In genomic region chr17:15409261-15409660, GRCm38 (mm10) we compare ENCODE assay signal across 27 mouse cellular contexts. TPM values are rescaled to one million over a fixed set of nuclear protein-coding genes. Genes with fewer than 3 reads are reported as not detected.
DNase-seq lines count a peak whose midpoint lies in the region; TF ChIP-seq lines count a peak whose summit lies in the region.
"Had no signal": no experiment of that assay in that cellular context is flagged by ENCODE, and none has a peak within 500 bp of the region (broad histone marks: within the 10 kb centered on the region; RNA-seq: fewer than 3 reads in every experiment).

No protein-coding gene starts in this region.

- TF ChIP-seq CTCF in thymus, adult 2 months (IDR thresholded peaks at IDR 0.05; ENCODE audit: borderline replicate concordance, control insufficient read depth, extremely low read depth, insufficient read depth, low read length, poor library complexity): no peak

- WGBS in thymus, adult 2 months: 94% methylated on average over 10 of the region's 10 CpGs

- H3K4me3 ChIP-seq in thymus, adult 2 months (ENCODE audit: control insufficient read depth, insufficient read depth, low read length): no peak overlapping the region
- H3K4me3 ChIP-seq: erythroblast, embryonic 14.5 days; forebrain, embryonic 12.5 days; gastrocnemius, adult 2 months; heart, adult 2 months; heart, embryonic 13.5 days; limb, embryonic 13.5 days; megakaryocyte, embryonic 14.5 days; midbrain, embryonic 15.5 days had no signal

- intact Hi-C loops in heart, postnatal 36 days (cut with DNase I): loop anchor here (10.0 kb wide), 1 partner anchor 296 kb away; the partner anchor contains the start of gene Chd1
- intact Hi-C loops in left cerebral cortex, postnatal 10 days (cut with DNase I): no loop called here
- intact Hi-C loops in left cerebral cortex, postnatal 25 days (cut with DNase I): no loop called here

- peak; percentile 88 for DNase-seq in heart, adult 11 months
- DNase-seq in heart, postnatal 36 days: no peak
- DNase-seq in left cerebral cortex, adult 18-20 months (ENCODE audit: low spot score in 2 of 2): peak; percentile 31 to 55
- DNase-seq in left cerebral cortex, postnatal 10 days (ENCODE audit: extremely low spot score in 1 of 2, low spot score in 2 of 2): no peak
- DNase-seq in right cerebral cortex, postnatal 25 days: peak; percentile 40
- no peak for DNase-seq in right cerebral cortex, postnatal 4 days
- peak; percentile 39 to 73 for DNase-seq in left cerebral cortex, postnatal 25 days (ENCODE audit: low spot score in 2 of 2)
- DNase-seq in thymus, adult 2 months: no peak
- DNase-seq: adrenal gland, postnatal 25 days; cerebellum, adult 11-12 months; cerebellum, postnatal 14 days; forebrain, postnatal 0 days; gastrocnemius, adult 2 months; gastrocnemius, postnatal 36 days; heart, adult 2 months; heart, postnatal 10 days; kidney, adult 18-20 months; kidney, postnatal 36 days; lung, adult 18-20 months; lung, postnatal 4 days; spleen, adult 18-20 months had no signal

- no peaks in the 10 kb centered on the region for H3K27me3 ChIP-seq in thymus, adult 2 months (ENCODE audit: control insufficient read depth, insufficient read depth, low read length)
- H3K27me3 ChIP-seq: forebrain, embryonic 12.5 days; heart, embryonic 13.5 days; limb, embryonic 13.5 days; megakaryocyte, embryonic 14.5 days; midbrain, embryonic 15.5 days had no signal

- H3K27ac ChIP-seq in thymus, adult 2 months (ENCODE audit: control insufficient read depth, insufficient read depth, low read length): no peak overlapping the region
- H3K27ac ChIP-seq: forebrain, embryonic 12.5 days; gastrocnemius, adult 2 months; heart, adult 2 months; heart, embryonic 13.5 days; limb, embryonic 13.5 days; midbrain, embryonic 15.5 days had no signal

- H3K36me3 ChIP-seq in thymus, adult 2 months (ENCODE audit: control insufficient read depth, insufficient read depth, low read length): peaks cover 29% of the 10 kb centered on the region

- TF ChIP-seq POLR2A in thymus, adult 2 months (IDR thresholded peaks at IDR 0.05; ENCODE audit: control insufficient read depth, extremely low read depth, insufficient read depth, low read length, poor library complexity): no peak

- no peaks in the 10 kb centered on the region for H3K4me1 ChIP-seq in thymus, adult 2 months (replicated peaks; ENCODE audit: control insufficient read depth, insufficient read depth, low read length)
- H3K4me1 ChIP-seq: forebrain, embryonic 12.5 days; heart, embryonic 13.5 days; limb, embryonic 13.5 days; megakaryocyte, embryonic 14.5 days; midbrain, embryonic 15.5 days had no signal

RNA-seq across cellular contexts. Expression of gene Fam120b, which starts 13.3 kb away (rescaled TPM):
- 10 to 100 TPM; 11.4 to 11.9 TPM for total RNA-seq in heart, postnatal 36 days (2021)
- total RNA-seq in left cerebral cortex, adult 18-20 months (2021): 10 to 100 TPM; 44.0 to 46.6 TPM
- total RNA-seq in left cerebral cortex, postnatal 10 days (2021): 10 to 100 TPM; 33.5 to 35.8 TPM
- 10 to 100 TPM; 39.3 to 42.8 TPM for total RNA-seq in left cerebral cortex, postnatal 25 days (2021)
- polyA plus RNA-seq in thymus, adult 2 months (2012; rRNA removed): 13.0 and 13.2 TPM in 2 replicates

RNA-seq across cellular contexts. Expression of gene Dll1, which starts 32.6 kb away (rescaled TPM):
- total RNA-seq in heart, postnatal 36 days (2021): 1 to 10 TPM; 6.2 to 7.0 TPM
- total RNA-seq in left cerebral cortex, adult 18-20 months (2021): 1 to 10 TPM; 5.3 to 7.0 TPM
- total RNA-seq in left cerebral cortex, postnatal 10 days (2021): 10 to 100 TPM; 10.6 to 12.0 TPM
- 1 to 10 TPM; 7.2 to 7.7 TPM for total RNA-seq in left cerebral cortex, postnatal 25 days (2021)
- polyA plus RNA-seq in thymus, adult 2 months (2012; rRNA removed): 5.8 and 9.8 TPM in 2 replicates

Comparison
In these comparisons a context has a peak if more than half of its experiments do, and no peak if none do; other contexts are left out.
1. DNase-seq: peak in heart, adult 11 months (single experiment), left cerebral cortex, adult 18-20 months (2 of 2), right cerebral cortex, postnatal 25 days (single experiment) and left cerebral cortex, postnatal 25 days (2 of 2); none in heart, postnatal 36 days (0 of 2), left cerebral cortex, postnatal 10 days (0 of 2), right cerebral cortex, postnatal 4 days (single experiment) and thymus, adult 2 months (single experiment).